Mouse (Mus musculus): ENCODE data around the gene Gucy2d. TPM values are rescaled to one million over a fixed set of nuclear protein-coding genes. Genes with fewer than 3 reads are reported as not detected.

Gene Gucy2d
- polyA plus RNA-seq, 1 experiment from 2014 or later = not detected

GRCm38 (mm10) chr7:98498101-98498500 lies 57.9 kb downstream of the Gucy2d start:
- 91% methylated on average over 12 of the region's 12 CpGs for WGBS
- H3K36me3 ChIP-seq = no peaks in the 10 kb centered on the region
- no peak overlapping the region for H3K27ac ChIP-seq (replicated peaks)
- no peak overlapping the region for H3K4me3 ChIP-seq
- H3K27me3 ChIP-seq (ENCODE audit: low read depth, poor library complexity, severe bottlenecking) = no peaks in the 10 kb centered on the region; the same call in 1 of the 2 replicates
- peaks cover 40% of the 10 kb centered on the region for H3K4me1 ChIP-seq
- no peak for DNase-seq (ENCODE audit: low spot score)
- H3K9me3 ChIP-seq (replicated peaks) = no peaks in the 10 kb centered on the region

GRCm38 (mm10) chr7:98498656-98499560 lies 58.7 kb downstream of the Gucy2d start:
- Histone ChIP-seq H3K27ac (replicated peaks) (peak overlapping the region; percentile 52; the same call in 1 of the 2 replicates), H3K27me3 (ENCODE audit: low read depth, poor library complexity, severe bottlenecking) (no peaks in the 10 kb centered on the region), H3K9me3 (replicated peaks) (no peaks in the 10 kb centered on the region), H3K36me3 (no peaks in the 10 kb centered on the region), H3K4me3 (no peak overlapping the region), H3K4me1 (peaks cover 38% of the 10 kb centered on the region)
- WGBS = 87% methylated on average over 20 of the region's 20 CpGs
- DNase-seq (ENCODE audit: low spot score) = no peak

- Histone ChIP-seq H3K27ac (replicated peaks) (peak overlapping the region; percentile 52; the same call in 1 of the 2 replicates), H3K36me3 (no peaks in the 10 kb centered on the region), H3K9me3 (replicated peaks) (no peaks in the 10 kb centered on the region), H3K4me1 (peaks cover 41% of the 10 kb centered on the region), H3K4me3 (no peak overlapping the region), H3K27me3 (ENCODE audit: low read depth, poor library complexity, severe bottlenecking) (no peaks in the 10 kb centered on the region)
- WGBS = 81% methylated on average over 25 of the region's 25 CpGs
- DNase-seq (ENCODE audit: low spot score) = no peak
Observed at GRCm38 (mm10) chr7:98499561-98500292, 59.5 kb downstream of the Gucy2d start.

GRCm38 (mm10) chr7:98500470-98500869 lies 60.3 kb downstream of the Gucy2d start:
- Histone ChIP-seq H3K27ac (replicated peaks) (no peak overlapping the region), H3K9me3 (replicated peaks) (no peaks in the 10 kb centered on the region), H3K27me3 (ENCODE audit: low read depth, poor library complexity, severe bottlenecking) (no peaks in the 10 kb centered on the region), H3K4me3 (no peak overlapping the region), H3K4me1 (peaks cover 48% of the 10 kb centered on the region), H3K36me3 (no peaks in the 10 kb centered on the region)
- 92% methylated on average over 3 of the region's 3 CpGs for WGBS
- no peak for DNase-seq (ENCODE audit: low spot score)

GRCm38 (mm10) chr7:98501078-98501477 lies 60.9 kb downstream of the Gucy2d start:
- Histone ChIP-seq H3K27me3 (ENCODE audit: low read depth, poor library complexity, severe bottlenecking) (no peaks in the 10 kb centered on the region), H3K27ac (replicated peaks) (0 out of 2 replicates have a peak overlapping the region, but pooled peaks have one; percentile 23), H3K9me3 (replicated peaks) (no peaks in the 10 kb centered on the region), H3K4me1 (peaks cover 54% of the 10 kb centered on the region), H3K4me3 (no peak overlapping the region), H3K36me3 (no peaks in the 10 kb centered on the region)
- WGBS = 91% methylated on average over 7 of the region's 7 CpGs
- DNase-seq (ENCODE audit: low spot score) = no peak

- 31% methylated on average over 5 of the region's 5 CpGs for WGBS
Observed at GRCm38 (mm10) chr7:98502921-98503320, 62.7 kb downstream of the Gucy2d start.

GRCm38 (mm10) chr7:98503951-98504647 lies 63.9 kb downstream of the Gucy2d start:
- H3K27ac ChIP-seq (replicated peaks) = peak overlapping the region; percentile 60
- 64% methylated on average over 6 of the region's 6 CpGs for WGBS
- peaks cover 54% of the 10 kb centered on the region for H3K4me1 ChIP-seq
- H3K9me3 ChIP-seq (replicated peaks) = no peaks in the 10 kb centered on the region
- H3K4me3 ChIP-seq = no peak overlapping the region
- H3K36me3 ChIP-seq = no peaks in the 10 kb centered on the region
- H3K27me3 ChIP-seq (ENCODE audit: low read depth, poor library complexity, severe bottlenecking) = no peaks in the 10 kb centered on the region
- DNase-seq (ENCODE audit: low spot score) = no peak

More at GRCm38 (mm10) chr7:98502921-98503320, 62.7 kb downstream of the Gucy2d start:
- Histone ChIP-seq H3K4me3 (no peak overlapping the region), H3K4me1 (peaks cover 54% of the 10 kb centered on the region), H3K27me3 (ENCODE audit: low read depth, poor library complexity, severe bottlenecking) (no peaks in the 10 kb centered on the region), H3K27ac (replicated peaks) (peak overlapping the region; percentile 63), H3K36me3 (no peaks in the 10 kb centered on the region), H3K9me3 (replicated peaks) (no peaks in the 10 kb centered on the region)
- DNase-seq (ENCODE audit: low spot score) = no peak

GRCm38 (mm10) chr7:98504726-98505314 lies 64.6 kb downstream of the Gucy2d start:
- WGBS = 31% methylated on average over 5 of the region's 5 CpGs
- no peak overlapping the region for H3K4me3 ChIP-seq
- H3K4me1 ChIP-seq = peaks cover 47% of the 10 kb centered on the region
- no peaks in the 10 kb centered on the region for H3K36me3 ChIP-seq
- H3K27me3 ChIP-seq (ENCODE audit: low read depth, poor library complexity, severe bottlenecking) = no peaks in the 10 kb centered on the region
- H3K9me3 ChIP-seq (replicated peaks) = no peaks in the 10 kb centered on the region
- peak overlapping the region; percentile 60 for H3K27ac ChIP-seq (replicated peaks)
- DNase-seq (ENCODE audit: low spot score) = no peak

- H3K4me1 ChIP-seq = peaks cover 40% of the 10 kb centered on the region
- no peaks in the 10 kb centered on the region for H3K9me3 ChIP-seq (replicated peaks)
- no peaks in the 10 kb centered on the region for H3K27me3 ChIP-seq (ENCODE audit: low read depth, poor library complexity, severe bottlenecking)
- no peak for DNase-seq (ENCODE audit: low spot score)
- WGBS = 23% methylated on average over 3 of the region's 3 CpGs
- H3K36me3 ChIP-seq = no peaks in the 10 kb centered on the region
- peak overlapping the region; percentile 60 for H3K27ac ChIP-seq (replicated peaks)
- H3K4me3 ChIP-seq = no peak overlapping the region
Observed at GRCm38 (mm10) chr7:98505664-98506063, 65.4 kb downstream of the Gucy2d start.

- Histone ChIP-seq H3K4me1 (no peaks in the 10 kb centered on the region), H3K9me3 (replicated peaks) (no peaks in the 10 kb centered on the region), H3K36me3 (no peaks in the 10 kb centered on the region), H3K27ac (replicated peaks) (no peak overlapping the region), H3K4me3 (no peak overlapping the region), H3K27me3 (ENCODE audit: low read depth, poor library complexity, severe bottlenecking) (no peaks in the 10 kb centered on the region)
- WGBS = 79% methylated on average over 15 of the region's 15 CpGs
- no peak for DNase-seq (ENCODE audit: low spot score)
Observed at GRCm38 (mm10) chr7:98510961-98511958, 71.0 kb downstream of the Gucy2d start.

GRCm38 (mm10) chr7:98513251-98513650 lies 73.0 kb downstream of the Gucy2d start:
- no peaks in the 10 kb centered on the region for H3K36me3 ChIP-seq
- no peaks in the 10 kb centered on the region for H3K9me3 ChIP-seq (replicated peaks)
- H3K27ac ChIP-seq (replicated peaks) = no peak overlapping the region
- H3K27me3 ChIP-seq (ENCODE audit: low read depth, poor library complexity, severe bottlenecking) = no peaks in the 10 kb centered on the region
- DNase-seq (ENCODE audit: low spot score) = no peak
- 74% methylated on average over 3 of the region's 3 CpGs for WGBS
- no peak overlapping the region for H3K4me3 ChIP-seq
- no peaks in the 10 kb centered on the region for H3K4me1 ChIP-seq

Measured in midbrain, embryonic 10.5 days (tissue).